Mouse (Mus musculus): ENCODE results near the gene S100a1.

Gene S100a1

DNA sequence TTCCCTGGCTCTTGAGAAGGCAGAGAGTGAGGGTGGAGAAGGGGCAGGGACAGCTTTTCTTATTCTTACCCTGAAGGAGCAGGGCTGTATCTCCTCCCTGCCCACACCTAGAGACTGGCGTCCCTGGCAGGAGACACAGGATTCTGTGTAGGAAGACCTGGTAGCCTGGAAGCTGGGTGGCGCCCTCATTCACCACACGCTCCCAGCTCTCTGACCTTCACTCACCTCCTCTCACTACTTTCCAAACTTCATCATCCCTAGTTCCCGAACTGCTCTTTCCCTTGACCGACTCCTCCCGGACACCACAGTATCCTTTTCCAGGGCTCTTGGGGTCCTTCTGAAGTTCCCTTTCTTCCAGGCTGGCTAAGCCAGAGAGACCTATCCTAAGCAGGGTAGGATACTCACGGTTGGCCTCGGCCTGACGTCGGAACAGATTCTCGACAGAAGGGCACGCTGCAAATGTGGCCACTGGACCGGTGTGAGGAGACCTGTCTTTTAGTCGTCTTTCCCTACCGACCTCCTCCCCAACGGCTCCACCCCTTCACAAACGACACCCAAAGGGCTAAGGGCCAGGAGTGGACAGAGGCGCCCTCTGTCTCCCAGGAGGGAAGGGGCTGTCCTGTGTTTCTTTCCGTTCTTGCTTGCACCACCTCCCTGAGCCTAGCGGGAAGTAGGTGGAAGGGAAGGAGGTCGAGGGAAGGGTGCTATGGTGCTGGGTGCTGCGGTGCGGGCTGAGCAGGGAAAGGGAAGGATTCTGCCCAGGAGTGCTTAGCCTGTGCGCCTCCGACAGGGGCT, at the start of gene S100a1, which contains the start of gene S100a13:
TSS of gene S100a1 (minus strand) at position 597 of the 795 bp plus-strand sequence.
TSS of gene S100a13 (plus strand) at position 640 of the 795 bp plus-strand sequence.
- DNase-seq, result no peak

DNA sequence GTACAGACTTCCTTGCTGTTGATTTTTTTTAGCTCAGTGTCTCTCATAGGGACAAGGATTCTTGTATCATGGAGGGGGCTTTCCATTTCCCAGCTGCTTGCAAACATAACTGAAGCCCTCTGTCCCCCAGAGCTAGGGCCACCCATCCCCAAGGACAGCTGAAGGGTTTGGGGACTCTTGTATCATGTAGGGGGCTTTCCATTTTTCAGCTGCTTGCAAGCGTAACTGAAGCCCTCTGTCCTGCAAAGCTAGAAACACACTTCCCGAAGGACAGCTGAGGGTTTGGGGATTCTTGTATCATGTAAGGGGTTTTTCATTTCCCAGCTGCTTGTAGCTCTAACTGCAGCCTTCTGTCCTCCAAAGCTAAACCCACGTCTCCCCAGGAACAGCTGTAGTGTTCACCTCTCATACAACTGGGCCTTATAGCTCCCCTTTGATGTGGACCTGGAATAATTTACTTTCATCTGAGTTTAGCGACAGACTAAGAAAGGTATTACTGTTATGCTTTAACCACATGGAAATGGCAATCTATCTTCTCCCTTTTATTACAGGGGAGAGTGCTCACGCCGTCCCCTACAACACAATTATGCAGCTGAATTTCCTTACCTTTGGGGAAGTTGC, 45.9 kb upstream of the S100a1 start, which contains the start of gene S100a3:
TSS of gene S100a3 (plus strand) at position 571 of the 621 bp plus-strand sequence.
- DNase-seq, result no peak

DNA sequence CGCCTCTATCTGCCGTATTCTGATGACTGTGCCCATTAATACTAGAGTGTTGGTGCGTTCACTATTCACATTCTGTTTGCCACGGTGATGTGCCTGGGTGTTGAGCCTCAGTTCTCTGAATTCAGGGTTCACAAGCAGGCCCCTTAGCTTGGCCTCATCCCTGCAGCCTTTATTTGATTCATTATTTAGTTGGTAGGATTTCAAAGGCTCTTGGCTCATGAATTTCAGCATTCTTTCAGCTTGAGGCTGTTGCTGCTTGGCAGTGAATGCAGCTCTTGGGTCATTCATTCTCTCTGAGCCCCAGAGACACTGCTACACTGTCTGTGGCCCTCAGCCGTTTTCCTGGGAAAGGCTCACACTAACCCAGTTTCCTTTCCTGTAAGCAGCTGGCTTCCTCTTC, 41.8 kb upstream of the S100a1 start:
- peak; percentile 26 for DNase-seq

DNA sequence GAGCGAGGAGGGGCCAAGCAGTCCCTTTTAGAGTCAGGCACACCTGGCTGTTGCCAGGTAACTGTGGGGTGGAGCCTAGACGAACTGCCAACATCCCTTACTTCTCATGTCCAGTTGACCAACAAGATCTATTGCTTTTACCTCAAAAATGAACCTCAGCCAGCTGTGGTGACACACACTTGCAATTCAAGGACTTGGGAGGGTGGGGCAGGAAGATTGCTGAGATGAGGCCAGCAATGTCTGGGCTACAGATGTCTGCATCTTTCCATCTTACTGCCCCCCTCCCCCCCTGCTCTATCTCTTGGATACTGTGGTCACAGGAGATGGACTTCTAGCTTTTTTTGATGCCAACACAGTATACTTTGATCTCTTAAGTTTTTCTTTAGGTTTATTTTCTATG, 38.0 kb upstream of the S100a1 start:
- no peak for DNase-seq

DNA sequence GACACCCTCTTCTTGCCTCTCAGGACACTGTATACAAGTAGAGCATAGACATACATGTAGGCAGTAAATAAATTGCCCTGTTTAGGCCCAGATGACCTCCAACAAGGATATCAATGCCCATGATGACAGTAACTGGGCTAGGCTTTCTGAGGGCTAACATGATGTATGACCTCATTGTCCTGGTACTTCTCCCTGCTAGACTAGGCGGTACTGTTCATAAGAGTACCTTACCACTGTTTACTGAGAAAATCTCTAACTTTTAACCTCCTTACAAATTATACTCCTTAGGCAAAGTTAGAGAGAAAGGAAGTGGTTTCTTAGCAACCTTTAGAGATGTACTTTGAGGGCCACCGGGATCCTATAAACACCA, 36.2 kb upstream of the S100a1 start:
- no peak for DNase-seq

DNA sequence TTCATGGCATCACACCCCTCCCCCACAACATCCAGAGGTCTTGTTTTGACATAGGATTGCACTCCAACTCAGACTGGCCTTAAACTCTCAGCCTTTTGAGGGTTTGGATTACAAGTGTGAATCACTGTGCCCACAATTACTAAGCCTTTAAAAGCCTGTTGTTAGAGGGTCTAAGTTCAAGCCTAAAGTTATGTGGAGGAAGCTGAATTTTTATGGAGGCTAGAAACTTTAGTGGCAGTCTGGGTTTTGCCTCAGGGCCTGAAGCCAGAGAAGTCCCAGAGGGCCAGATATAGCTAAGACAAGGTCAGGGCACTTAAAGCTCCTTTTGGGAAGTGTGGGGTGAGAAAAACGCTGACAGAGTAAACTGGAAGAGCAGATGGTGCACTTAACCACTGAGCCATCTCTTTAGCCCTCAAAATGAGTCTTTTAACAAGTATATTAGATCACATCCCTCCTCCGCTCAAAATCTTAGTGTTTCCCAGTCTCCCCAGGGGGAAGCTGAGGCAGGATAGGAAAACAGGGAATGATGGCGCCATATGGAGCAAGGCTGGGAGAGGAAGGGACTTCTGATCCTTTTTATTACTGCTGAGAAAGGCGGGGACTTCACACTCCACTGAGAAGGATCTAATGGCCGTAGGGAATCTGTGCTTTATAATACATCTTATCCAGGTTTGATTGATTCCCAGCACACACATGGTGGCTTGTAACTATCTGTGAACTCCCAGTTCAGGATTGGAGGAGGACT, 35.7 kb upstream of the S100a1 start:
- DNase-seq, result no peak

DNA sequence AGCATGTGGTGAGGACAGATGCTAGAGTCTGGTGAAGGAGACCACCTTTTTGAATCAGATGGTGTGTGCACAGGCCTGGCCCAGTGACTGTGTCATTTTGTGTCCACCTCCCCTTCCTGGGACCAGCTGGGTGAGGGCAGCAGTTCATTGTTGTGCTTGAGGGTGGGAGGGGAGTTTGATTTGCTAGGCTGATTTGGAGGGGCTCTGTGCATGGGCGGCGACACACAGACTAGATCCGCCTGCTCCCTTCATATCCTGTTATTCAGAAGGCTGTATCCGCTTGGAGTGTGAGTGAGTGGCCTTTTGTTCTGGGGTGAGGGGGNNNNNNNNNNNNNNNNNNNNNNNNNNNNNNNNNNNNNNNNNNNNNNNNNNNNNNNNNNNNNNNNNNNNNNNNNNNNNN, 26.7 kb upstream of the S100a1 start:
- peak; percentile 32 for DNase-seq

DNA sequence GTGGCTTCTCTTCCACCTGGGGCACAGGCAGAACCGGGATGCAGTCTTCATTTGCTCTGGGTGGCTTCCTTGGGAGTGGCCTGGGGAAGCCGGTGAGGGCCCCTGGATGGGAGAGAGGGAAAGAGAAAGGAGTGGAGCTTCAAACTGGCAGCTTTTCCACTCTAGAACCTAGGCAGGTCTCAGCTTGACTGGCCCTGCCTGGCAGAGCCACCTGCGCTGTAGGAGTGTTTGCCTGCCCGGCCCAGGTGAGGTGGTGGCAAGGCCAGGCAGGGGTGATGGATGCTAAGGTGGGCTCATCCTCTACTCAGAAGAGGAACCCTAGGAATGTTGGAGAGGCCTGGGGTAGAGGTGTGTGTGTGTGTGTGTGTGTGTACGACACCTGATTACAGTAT, 23.7 kb upstream of the S100a1 start:
- DNase-seq, result no peak

DNA sequence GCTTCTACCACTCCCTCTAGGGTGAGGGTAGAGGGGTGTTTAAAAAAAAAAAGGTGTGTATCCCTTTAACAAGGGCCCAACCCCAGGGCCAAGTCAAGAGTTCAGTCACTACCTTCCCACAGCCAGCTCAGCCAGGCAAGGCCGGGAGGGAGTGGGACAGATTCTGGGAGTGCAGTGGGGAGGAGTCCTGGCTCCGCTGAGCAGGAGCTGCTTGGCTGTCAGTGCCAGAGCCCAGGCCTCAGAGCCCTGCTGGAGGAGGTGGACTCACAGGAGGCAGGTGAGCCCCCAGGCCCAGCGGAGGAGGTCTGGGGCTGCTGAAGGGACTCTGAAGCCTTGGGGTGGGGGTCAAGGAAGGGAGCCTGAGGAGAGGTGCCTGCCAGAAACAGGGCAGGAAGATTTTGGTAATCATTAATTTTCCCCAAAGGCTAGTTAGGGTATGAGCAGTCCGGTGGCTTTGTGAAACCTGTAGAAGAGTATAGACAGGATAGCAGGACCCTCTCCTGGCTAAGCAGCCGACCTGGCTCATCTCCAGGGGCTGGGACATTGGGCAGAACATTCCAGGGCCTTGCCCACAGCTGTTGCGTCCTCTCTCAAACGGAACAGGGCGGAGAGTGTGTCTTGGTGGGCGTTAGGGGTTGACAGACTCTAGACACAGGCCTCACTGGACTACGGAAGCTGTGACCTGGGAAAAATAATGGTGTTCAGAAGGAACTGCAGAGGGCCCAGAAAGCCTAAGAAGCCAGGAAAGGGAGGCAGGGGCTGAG, 23.1 kb upstream of the S100a1 start, which contains the start of gene S100a16:
TSS of gene S100a16 (plus strand) at position 114 of the 764 bp plus-strand sequence.
- DNase-seq, result peak; percentile 75

DNA sequence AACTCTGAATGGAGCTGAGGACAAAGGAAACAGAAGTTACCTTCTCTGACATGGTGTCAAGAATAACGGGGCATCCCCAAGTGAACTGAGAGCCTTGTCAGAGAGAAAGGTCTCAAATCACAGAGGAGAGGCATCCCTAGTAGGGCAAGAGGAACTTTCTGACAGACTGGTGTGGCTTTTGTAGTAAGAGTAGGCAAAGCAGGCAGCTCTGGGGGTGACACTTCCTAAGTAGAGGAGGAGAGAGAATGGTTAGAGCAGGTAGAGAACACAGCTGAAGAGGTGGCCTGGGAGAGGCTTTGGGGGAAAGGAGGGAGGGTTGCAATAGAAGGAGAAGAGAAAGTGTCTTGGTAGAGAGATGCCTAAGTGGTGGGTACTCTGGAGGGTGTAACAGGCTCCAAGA, 21.3 kb upstream of the S100a1 start:
- no peak for DNase-seq

DNA sequence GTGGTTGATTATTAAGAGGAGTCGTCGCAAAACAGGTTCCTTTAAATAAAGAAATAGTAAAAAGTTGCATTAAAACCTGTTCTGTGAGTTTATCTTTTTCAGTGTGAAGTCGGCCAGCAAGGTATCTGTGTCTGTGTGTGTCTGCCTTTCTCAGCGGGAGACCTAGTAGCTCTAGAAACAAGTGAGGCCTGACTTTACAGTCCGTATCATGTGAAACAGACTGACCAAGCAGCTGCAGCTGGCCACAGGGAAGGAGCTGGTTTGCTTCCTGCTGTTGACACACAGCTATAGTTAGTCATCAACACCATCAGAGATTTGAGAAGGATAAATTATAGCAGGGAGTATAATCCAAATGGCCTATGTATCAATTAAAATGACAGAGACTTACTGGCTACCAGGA, 17.5 kb upstream of the S100a1 start:
- DNase-seq, result no peak

DNA sequence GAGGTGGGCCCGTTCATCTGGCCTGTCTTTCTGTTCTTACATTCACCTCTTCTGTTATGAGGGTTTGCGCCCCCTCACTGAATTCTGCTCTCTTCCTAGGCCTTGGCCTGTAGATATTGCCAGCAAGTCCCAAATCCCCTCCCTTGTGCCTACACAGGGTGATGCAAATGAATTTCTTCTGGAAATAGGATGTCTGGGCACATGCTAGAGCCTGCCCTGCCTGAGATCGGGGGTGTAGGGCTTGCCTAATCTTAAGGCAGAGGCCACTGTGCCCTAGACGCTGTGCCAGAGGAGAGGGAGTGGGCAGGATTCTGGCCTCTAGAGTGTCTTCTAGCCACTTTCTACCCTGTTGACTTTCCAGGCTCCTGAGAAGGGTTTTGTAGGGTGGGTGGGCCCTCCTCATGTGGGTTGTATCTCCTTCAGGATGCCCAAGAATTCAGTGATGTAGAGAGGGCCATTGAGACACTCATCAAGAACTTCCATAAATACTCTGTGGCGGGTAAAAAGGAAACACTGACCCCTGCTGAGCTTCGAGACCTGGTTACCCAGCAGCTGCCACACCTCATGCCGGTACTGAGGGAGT, 13.2 kb upstream of the S100a1 start:
- DNase-seq, result no peak

DNA sequence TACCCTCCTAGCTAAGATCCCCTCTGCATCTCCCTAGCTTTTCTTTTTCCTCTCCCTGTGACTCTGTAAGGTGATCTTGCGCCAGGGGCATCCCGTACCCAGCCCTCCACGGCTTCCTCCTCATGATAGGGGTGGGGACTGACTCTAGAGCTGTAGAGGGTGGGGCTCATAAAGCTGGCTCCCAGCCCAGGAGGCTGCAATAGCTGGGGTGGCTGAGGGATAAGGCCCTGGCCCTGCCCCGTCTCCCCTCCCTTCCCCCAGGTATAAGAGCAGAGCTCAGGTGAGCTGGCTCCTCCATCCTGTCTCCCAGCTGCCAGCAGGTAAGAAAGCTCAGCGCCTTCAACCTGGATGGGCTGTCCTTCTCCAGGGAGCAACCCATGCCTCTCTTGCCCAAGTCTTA, 12.4 kb upstream of the S100a1 start, which contains the start of gene S100a14:
TSS of gene S100a14 (plus strand) at position 277 of the 400 bp plus-strand sequence.
- DNase-seq, result no peak

DNA sequence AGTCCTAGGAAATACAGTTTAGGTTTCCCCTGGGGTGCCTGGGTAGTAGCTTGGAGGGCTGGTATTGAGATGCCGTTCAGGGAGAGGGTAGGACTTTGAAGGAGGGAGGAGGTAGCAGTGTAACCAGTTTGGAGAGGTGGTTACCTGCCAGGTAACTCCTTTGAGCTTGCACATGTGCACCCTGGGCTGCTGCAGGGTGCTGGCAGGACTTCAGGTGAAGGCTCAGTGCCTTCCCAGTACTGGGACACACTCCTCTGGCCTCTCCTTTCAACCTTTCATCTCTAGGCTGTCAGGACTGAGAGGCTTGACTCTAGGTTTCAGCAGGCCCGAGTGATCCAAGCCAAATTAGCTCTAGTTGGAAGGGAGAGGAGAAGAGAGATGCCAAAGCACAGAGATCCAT, 11.9 kb upstream of the S100a1 start:
- DNase-seq, result no peak

DNA sequence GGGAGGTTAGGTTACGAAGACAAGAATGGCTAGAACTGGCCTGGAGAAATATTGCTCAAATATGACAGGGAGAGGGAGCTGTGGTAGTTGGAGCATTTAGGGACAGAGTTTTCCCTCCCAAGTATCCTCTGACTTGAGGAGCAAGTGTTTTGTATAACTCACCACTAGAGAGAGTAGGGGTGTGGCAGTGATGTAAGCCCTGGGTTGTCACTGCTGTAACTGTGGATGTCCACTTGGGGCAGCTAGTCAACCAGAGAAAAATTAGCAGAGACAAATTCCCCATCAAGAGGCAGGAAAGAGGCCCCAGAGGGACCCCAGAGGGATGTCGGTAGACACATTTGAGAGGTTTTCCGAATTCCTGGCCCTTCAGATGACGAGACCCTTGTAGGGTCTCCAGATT, 11.2 kb upstream of the S100a1 start:
- DNase-seq, result no peak

DNA sequence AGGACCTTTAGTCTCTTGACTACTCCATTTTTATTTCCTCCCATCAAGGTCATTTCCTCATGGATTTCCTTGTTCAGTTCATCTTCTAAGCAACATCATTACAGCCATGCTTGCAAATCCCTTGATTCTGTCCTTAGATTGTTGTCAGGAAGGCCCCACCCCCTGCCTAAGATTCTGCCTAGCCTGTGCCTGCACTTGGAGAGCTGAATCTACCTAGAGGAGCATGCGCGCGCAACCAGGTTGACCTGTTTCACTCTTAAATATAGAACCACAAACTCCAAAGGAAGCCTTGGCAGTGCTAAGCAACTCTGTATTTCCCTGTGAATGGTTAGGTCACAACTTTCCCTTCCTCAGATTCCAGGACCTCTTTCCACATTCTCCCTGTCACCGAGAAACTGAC, 3.5 kb upstream of the S100a1 start:
- no peak for DNase-seq

DNA sequence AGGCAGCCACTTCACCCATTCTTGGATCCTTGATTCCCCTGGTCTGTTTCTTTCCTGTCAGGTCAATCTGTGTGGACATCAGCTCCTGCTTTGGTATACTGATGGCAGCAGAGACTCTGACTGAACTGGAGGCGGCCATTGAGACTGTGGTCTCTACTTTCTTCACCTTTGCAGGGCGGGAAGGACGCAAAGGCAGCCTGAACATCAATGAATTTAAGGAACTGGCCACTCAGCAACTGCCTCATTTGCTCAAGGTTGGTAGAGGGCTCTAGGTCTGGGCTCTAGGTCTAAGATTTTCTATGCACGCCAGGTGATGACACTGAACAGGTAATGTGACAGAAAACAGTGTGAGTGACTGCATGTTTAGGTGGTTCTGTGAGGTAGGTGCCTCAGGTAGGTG, 1.6 kb upstream of the S100a1 start:
- DNase-seq, result no peak

DNA sequence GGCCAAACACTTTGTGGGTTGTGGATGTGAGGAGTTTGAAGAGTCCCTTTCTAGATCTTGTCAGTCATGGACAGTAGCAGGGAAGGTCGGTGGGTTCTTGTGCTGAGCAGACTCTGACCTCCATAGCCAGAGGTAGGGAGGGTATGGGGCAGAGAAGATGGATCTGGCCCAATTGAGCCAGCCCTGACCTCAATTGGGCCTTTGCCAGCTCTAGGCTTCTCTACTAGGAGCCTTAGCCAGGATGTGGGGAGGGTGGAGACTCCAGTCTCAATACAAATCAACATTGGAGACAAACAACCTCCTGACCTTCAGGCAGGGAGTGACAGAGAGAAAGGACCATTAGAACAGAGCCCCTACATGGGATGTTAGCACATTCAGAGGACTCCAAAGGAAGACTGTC, 1.1 kb upstream of the S100a1 start:
- DNase-seq, result no peak

DNA sequence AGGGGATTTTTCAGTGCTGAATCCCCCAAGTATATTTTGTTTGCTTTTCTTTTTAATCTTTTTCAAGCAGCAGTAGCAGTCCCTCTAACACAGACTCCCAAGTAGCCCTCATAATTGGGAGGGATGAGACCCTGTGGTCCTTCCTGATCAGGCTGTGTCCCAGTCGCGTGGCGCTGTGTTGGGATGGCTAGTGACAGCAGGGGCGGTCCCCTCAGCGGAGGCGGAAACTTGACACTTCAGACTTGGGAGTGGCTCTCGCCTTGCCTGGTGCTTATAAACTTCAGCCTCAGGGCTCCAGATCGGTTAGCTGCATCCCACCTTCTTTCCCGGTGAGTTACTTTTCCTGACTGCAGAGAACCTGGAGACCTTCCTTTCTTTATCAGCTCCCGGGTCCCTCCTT, 499 bp upstream of the S100a1 start:
- no peak for DNase-seq

DNA sequence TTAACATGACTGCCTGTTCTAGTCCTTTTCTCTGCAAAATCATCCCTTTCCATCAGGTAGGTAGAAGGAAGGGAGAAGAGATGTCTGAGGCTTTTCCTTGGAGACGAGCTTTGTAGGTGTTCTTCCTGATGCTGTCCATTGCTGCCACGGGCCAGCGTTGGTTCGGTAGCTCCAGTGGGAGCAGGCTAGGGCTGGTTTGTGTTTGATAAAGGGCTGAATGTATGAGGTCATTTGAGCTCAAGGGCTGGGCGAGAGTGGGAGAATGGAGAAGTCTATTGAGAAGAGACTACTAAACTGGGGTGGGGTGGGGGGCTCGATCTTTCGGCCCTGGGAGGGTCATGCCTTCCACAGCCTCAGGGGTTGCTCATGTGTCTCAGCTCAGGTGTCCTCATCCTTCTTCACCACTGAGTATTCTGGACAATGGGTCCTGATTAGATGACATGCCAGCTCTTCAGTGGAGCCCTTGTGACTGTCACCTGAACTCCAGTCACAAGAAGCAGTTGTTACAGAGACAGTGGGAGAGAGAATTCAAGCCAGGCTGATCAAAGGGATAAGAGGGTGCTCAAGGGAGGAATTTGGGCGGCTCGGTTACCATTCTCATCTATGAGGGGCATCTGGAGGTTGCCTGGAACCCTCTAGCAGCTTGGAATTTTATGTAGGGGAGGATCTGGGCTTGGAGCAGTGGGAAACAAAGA, 1.1 kb downstream of the S100a1 start:
- DNase-seq, result no peak

DNA sequence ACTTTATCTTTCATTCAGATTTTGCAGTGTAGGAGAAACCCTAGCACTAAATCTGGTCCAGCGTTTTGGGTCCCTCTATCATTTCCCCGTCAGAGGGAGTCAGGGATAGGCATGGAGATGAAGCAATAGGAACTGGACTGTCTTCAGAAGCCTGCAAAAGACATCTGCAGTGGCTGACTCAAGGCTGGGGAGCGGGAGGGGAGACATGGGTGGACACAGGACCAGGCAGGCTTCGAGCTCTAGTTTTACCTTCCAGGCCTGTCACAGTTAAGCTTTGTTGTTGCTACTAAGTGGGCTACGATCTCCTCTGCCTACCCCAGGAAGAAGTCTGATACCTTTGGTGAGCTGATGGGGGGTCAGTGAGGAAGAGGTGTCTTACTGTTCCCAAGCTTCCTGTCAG, 1.9 kb downstream of the S100a1 start:
- DNase-seq, result no peak

DNA sequence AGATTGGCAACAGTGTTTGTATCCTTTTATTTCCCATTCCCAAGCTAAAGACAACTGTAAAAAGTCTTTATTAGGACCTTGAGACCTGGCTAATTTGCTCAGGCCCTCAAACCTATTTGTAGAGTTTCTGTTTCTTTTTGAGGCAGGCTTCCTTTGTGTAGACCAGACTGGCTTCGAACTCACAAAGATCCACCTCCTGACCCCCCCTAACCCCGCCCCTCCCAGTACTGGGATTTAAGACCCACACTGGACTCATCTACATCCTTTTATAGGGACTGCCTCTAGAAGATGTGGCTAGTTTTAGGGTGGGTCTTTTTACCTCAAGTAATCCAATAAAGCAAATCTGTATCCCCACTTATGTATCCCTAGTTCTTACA, 4.5 kb downstream of the S100a1 start:
- DNase-seq, result no peak

Measured in cerebellum, adult 9-10 months (tissue).